Mouse (Mus musculus) lung, embryonic 14.5 days (tissue): ENCODE results near the gene Tnfrsf8. TPM values are rescaled to one million over a fixed set of nuclear protein-coding genes. Genes with fewer than 3 reads are reported as not detected.

Experiments used
- ATAC-seq: fragments of 200-750 bp; cut with Nextera tagmentation; 2 replicates; pipeline ENCODE4 v1.8.0; 2017; ENCODE audit warnings: mild to moderate bottlenecking, moderate TSS enrichment, moderate library complexity; ENCODE audit not compliant: insufficient read depth
- DNase-seq: peaks from one replicate; pipeline ENCODE4 v3.0.0-alpha.2; 2015
- H3K27ac ChIP-seq: fragments of 300-500 bp; sonication (generic); 2 replicates; pipeline ENCODE4 v1.5.1; 2014; ENCODE audit warnings: low read depth, mild to moderate bottlenecking, moderate library complexity
- H3K27me3 ChIP-seq: fragments of 300-500 bp; sonication (generic); 2 replicates; pipeline ENCODE4 v1.6.1; 2014; ENCODE audit warnings: low read length, control low read depth; ENCODE audit not compliant: insufficient read depth
- H3K36me3 ChIP-seq: fragments of 300-500 bp; sonication (generic); 2 replicates; pipeline ENCODE4 v1.6.1; 2014; ENCODE audit warnings: control low read depth; ENCODE audit not compliant: insufficient read depth
- H3K4me1 ChIP-seq: fragments of 300-500 bp; sonication (generic); 2 replicates; pipeline ENCODE4 v1.6.1; 2014; ENCODE audit warnings: antibody characterized with exemption, control low read depth; ENCODE audit not compliant: insufficient read depth
- H3K4me2 ChIP-seq: fragments of 300-500 bp; sonication (generic); 2 replicates; pipeline ENCODE4 v1.6.1; 2014; ENCODE audit warnings: mild to moderate bottlenecking
- H3K4me3 ChIP-seq: fragments of 300-500 bp; sonication (generic); 2 replicates; pipeline ENCODE4 v1.5.1; 2014; ENCODE audit warnings: low read depth, low read length
- H3K9ac ChIP-seq: fragments of 300-500 bp; sonication (generic); 2 replicates; pipeline ENCODE4 v1.6.1; 2014
- H3K9me3 ChIP-seq: fragments of 300-500 bp; sonication (generic); 2 replicates; pipeline ENCODE4 v1.6.1; 2016; ENCODE audit warnings: low read depth, low read length, control low read depth
- CTCF ChIP-seq: IDR thresholded peaks from 2 replicates; pipeline ENCODE4 v1.5.1; 2016; ENCODE audit warnings: antibody characterized with exemption, low read depth
- WGBS: fragments of 180-500 bp; shearing (Covaris S2); extraction: QIAGEN DNeasy Blood & Tissue Kit; methylation state at CpG from one replicate; pipeline ENCODE4 v1.1.7; 2014; 5-methylcytosine and 5-hydroxymethylcytosine counted together
- polyA plus RNA-seq: library from polyadenylated mRNA; unstranded; fragments of >200 nt; fragmentation: Nextera tagmentation; extraction: Ambion mirVana; gene quantifications from 2 replicates; pipeline ENCODE4 v1.2.1, GENCODE M21; 2014

Gene Tnfrsf8
- polyA plus RNA-seq, 1 experiment from 2014 or later = 0.20 TPM

DNA sequence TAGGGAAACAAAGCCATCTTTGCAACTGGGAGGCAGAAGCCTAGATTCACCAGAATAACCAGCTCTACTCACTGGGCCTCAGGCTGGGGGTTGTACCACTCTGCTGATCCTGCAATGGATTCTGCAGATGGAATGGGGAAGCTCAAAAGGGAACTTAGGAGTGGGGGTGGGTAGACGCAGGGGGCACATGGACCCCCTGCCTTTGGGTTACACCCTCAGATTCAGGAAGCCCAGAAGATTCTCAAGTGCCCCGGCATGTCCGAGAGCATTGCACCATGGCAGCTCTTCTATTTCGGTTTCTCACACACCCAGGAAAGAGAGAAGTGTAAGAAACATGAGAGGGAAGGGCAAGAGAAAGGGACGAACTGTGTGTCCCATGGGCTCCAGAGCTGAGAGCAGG lies 44.8 kb downstream of the Tnfrsf8 start:
- no peak for TF ChIP-seq CTCF
- H3K36me3 ChIP-seq = no peaks in the 10 kb centered on the region

GRCm38 (mm10) chr4:145267631-145268110 lies 47.3 kb downstream of the Tnfrsf8 start:
- H3K27me3 ChIP-seq = no peaks in the 10 kb centered on the region
- peak; percentile 84 for ATAC-seq
- no peaks in the 10 kb centered on the region for H3K9me3 ChIP-seq
- no peaks in the 10 kb centered on the region for H3K36me3 ChIP-seq
- no peak overlapping the region for H3K4me2 ChIP-seq
- no peaks in the 10 kb centered on the region for H3K4me1 ChIP-seq
- no peak overlapping the region for H3K4me3 ChIP-seq
- DNase-seq = peak; percentile 65
- H3K9ac ChIP-seq = no peak overlapping the region
- WGBS = 32% methylated on average over 4 of the region's 4 CpGs
- TF ChIP-seq CTCF = no peak
- H3K27ac ChIP-seq = no peak overlapping the region

More for the DNA sequence above, 44.8 kb downstream of the Tnfrsf8 start:
- ATAC-seq (no peak), DNase-seq (no peak)
- Histone ChIP-seq H3K9me3 (no peaks in the 10 kb centered on the region), H3K9ac (no peak overlapping the region), H3K4me3 (no peak overlapping the region), H3K4me2 (no peak overlapping the region), H3K27ac (no peak overlapping the region), H3K27me3 (no peaks in the 10 kb centered on the region), H3K4me1 (no peaks in the 10 kb centered on the region)
- WGBS = 80% methylated on average over 5 of the region's 5 CpGs

DNA sequence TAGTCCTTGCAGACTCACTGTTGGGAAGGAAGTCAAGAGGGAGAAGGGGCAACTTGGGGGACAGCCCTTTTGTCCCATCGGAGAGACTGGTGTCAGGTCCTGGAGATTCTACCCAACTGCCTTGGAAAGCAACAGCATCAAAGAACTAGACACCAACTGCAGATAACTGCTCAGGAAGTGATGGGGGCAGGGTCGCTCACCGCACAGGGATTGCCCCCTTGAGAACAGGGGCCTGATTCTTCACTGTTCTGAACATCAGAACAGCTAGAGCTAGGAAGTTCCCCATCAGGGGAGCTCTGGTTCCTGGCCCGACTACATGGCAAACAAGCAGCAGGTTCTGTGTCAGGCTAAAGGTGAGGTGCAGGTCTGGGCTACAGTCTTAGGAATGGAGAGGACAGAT lies 48.5 kb downstream of the Tnfrsf8 start:
- no peaks in the 10 kb centered on the region for H3K4me1 ChIP-seq
- 78% methylated on average over 4 of the region's 4 CpGs for WGBS
- no peaks in the 10 kb centered on the region for H3K27me3 ChIP-seq
- H3K27ac ChIP-seq = no peak overlapping the region
- ATAC-seq (no peak), DNase-seq (no peak)
- H3K9me3 ChIP-seq = no peaks in the 10 kb centered on the region
- no peaks in the 10 kb centered on the region for H3K36me3 ChIP-seq
- H3K4me2 ChIP-seq = no peak overlapping the region
- no peak overlapping the region for H3K4me3 ChIP-seq
- H3K9ac ChIP-seq = no peak overlapping the region
- TF ChIP-seq CTCF = no peak

DNA sequence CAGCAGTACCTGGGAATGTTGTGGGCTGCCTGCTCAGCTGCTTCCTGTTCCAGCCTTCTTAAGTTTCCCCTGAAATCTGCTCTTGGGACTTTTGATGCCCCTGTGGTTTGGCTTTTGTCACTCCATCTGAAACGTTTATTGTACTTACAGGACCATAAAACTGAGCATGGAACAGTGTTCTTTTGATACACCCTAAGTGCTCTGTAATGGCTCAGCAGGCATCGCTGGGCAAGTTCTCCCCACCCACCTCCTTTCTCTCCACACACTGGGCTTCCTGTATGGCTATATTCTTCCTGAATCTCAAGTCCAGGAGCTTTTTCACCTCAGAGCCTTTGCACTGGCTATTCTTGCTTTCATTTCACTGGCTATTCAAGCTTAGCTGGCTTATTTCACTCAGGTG lies 50.2 kb downstream of the Tnfrsf8 start:
- DNase-seq (no peak), ATAC-seq (no peak)
- Histone ChIP-seq H3K4me1 (no peaks in the 10 kb centered on the region), H3K36me3 (no peaks in the 10 kb centered on the region), H3K4me2 (no peak overlapping the region), H3K4me3 (no peak overlapping the region), H3K9ac (no peak overlapping the region), H3K27me3 (no peaks in the 10 kb centered on the region), H3K9me3 (no peaks in the 10 kb centered on the region), H3K27ac (no peak overlapping the region)
- no peak for TF ChIP-seq CTCF
- 36% methylated on average over 2 of the region's 2 CpGs for WGBS

- Histone ChIP-seq H3K9me3 (no peaks in the 10 kb centered on the region), H3K36me3 (no peaks in the 10 kb centered on the region), H3K27ac (no peak overlapping the region), H3K4me1 (no peaks in the 10 kb centered on the region), H3K4me2 (no peak overlapping the region), H3K4me3 (no peak overlapping the region), H3K9ac (no peak overlapping the region), H3K27me3 (no peaks in the 10 kb centered on the region)
- DNase-seq (no peak), ATAC-seq (no peak)
- no peak for TF ChIP-seq CTCF
- WGBS = 81% methylated on average over 1 of the region's 1 CpGs
Measured at GRCm38 (mm10) chr4:145263583-145263982, 51.4 kb downstream of the Tnfrsf8 start.

- no peak for TF ChIP-seq CTCF
- H3K9ac ChIP-seq = no peak overlapping the region
- no peak overlapping the region for H3K4me3 ChIP-seq
- no peaks in the 10 kb centered on the region for H3K9me3 ChIP-seq
- no peaks in the 10 kb centered on the region for H3K36me3 ChIP-seq
- ATAC-seq (no peak), DNase-seq (no peak)
- H3K27ac ChIP-seq = no peak overlapping the region
- whole genome bisulfite sequencing = 79% methylated on average over 5 of the region's 5 CpGs
- no peaks in the 10 kb centered on the region for H3K4me1 ChIP-seq
- no peak overlapping the region for H3K4me2 ChIP-seq
- no peaks in the 10 kb centered on the region for H3K27me3 ChIP-seq
Measured at GRCm38 (mm10) chr4:145260802-145261201, 54.2 kb downstream of the Tnfrsf8 start.

DNA sequence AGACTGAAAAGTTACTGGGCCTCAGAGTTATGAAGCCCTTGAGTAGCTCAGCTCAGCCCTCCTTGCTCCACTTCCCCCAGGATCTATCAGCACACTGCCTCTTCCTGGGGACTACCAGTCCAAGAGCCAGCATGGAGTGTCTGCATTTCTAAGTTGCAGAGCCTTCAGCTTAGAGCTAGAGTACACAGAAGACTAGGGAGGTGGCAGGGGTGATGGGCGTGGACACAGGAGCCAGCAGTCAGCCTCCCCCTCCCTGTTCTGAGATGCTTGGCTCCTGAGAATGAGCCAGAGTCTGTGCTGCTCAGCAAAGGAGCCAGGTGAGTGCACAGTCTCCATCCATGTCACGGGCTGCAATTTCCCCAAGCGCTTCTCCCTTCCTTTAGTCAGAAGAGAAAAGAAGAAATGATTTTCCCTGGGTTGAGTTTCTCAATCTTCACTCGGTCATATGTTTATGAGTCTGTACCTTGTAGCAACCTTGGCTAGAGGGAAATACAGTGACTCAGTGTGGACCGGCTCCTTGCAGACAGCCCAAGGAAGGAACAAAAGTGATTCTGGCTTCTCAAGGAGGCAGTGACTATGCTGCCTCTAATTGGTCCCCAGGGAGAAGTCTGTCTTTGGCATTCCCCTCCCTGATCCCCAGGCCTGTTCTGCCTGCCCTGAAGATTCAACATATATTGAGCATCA lies 57.1 kb downstream of the Tnfrsf8 start:
- no peak; the same call in 1 of the 2 replicates for ATAC-seq
- no peaks in the 10 kb centered on the region for H3K27me3 ChIP-seq
- no peak for TF ChIP-seq CTCF
- WGBS = 57% methylated on average over 5 of the region's 5 CpGs
- H3K4me2 ChIP-seq = no peak overlapping the region
- H3K9me3 ChIP-seq = no peaks in the 10 kb centered on the region
- no peaks in the 10 kb centered on the region for H3K4me1 ChIP-seq
- no peak overlapping the region for H3K4me3 ChIP-seq
- no peaks in the 10 kb centered on the region for H3K36me3 ChIP-seq
- H3K27ac ChIP-seq = no peak overlapping the region
- H3K9ac ChIP-seq = no peak overlapping the region
- DNase-seq = no peak
